Mouse (Mus musculus): ENCODE data around the gene Glb1l.

Glb1l gene

GRCm38 (mm10) chr1:75192452-75192851 lies 18.2 kb downstream of the Glb1l start:
- peak; percentile 19 to 36 for DNase-seq (ENCODE audit: low spot score in 2 of 2)

- DNase-seq (ENCODE audit: low spot score in 2 of 2), result peak; percentile 93 to 95
Measured at GRCm38 (mm10) chr1:75191622-75192402, 18.8 kb downstream of the Glb1l start, which contains the start of the genes Ankzf1 and Atg9a. TSS of gene Ankzf1 (plus strand) at chr1:75192151. TSS of gene Atg9a (minus strand) at chr1:75192196.

- no peak for DNase-seq (ENCODE audit: low spot score in 2 of 2)
Measured at GRCm38 (mm10) chr1:75191258-75191621, 19.4 kb downstream of the Glb1l start.

- no peak for DNase-seq (ENCODE audit: low spot score in 2 of 2)
Measured at GRCm38 (mm10) chr1:75190577-75190976, 20.0 kb downstream of the Glb1l start.

- no peak for DNase-seq (ENCODE audit: low spot score in 2 of 2)
Measured at GRCm38 (mm10) chr1:75187914-75188483, 22.6 kb downstream of the Glb1l start.

- no peak for DNase-seq (ENCODE audit: low spot score in 2 of 2)
Measured at GRCm38 (mm10) chr1:75187126-75187525, 23.5 kb downstream of the Glb1l start.

GRCm38 (mm10) chr1:75185495-75185894 lies 25.1 kb downstream of the Glb1l start:
- no peak for DNase-seq (ENCODE audit: low spot score in 2 of 2)

GRCm38 (mm10) chr1:75182160-75182559 lies 28.5 kb downstream of the Glb1l start:
- no peak for DNase-seq (ENCODE audit: low spot score in 2 of 2)

- no peak for DNase-seq (ENCODE audit: low spot score in 2 of 2)
Measured at GRCm38 (mm10) chr1:75181377-75181870, 29.2 kb downstream of the Glb1l start.

GRCm38 (mm10) chr1:75180741-75181140 lies 29.9 kb downstream of the Glb1l start:
- no peak for DNase-seq (ENCODE audit: low spot score in 2 of 2)

- peak; percentile 72 to 79 for DNase-seq (ENCODE audit: low spot score in 2 of 2)
Measured at GRCm38 (mm10) chr1:75180105-75180590, 30.5 kb downstream of the Glb1l start, which contains the start of gene Abcb6. TSS of gene Abcb6 (minus strand) at chr1:75180392.

GRCm38 (mm10) chr1:75179334-75180104 lies 31.1 kb downstream of the Glb1l start:
- peak; percentile 3 to 7 for DNase-seq (ENCODE audit: low spot score in 2 of 2)

GRCm38 (mm10) chr1:75168472-75169464 lies 41.8 kb downstream of the Glb1l start, which contains the start of gene Zfand2b:
TSS of gene Zfand2b (plus strand) at chr1:75168646.
- DNase-seq (ENCODE audit: low spot score in 2 of 2), result peak; percentile 97

GRCm38 (mm10) chr1:75168093-75168471 lies 42.5 kb downstream of the Glb1l start:
- DNase-seq (ENCODE audit: low spot score in 2 of 2), result no peak

- DNase-seq (ENCODE audit: low spot score in 2 of 2), result no peak
Measured at GRCm38 (mm10) chr1:75160256-75160617, 50.4 kb downstream of the Glb1l start.

- no peak for DNase-seq (ENCODE audit: low spot score in 2 of 2)
Measured at GRCm38 (mm10) chr1:75159540-75160255, 50.9 kb downstream of the Glb1l start.

- DNase-seq (ENCODE audit: low spot score in 2 of 2), result no peak
Measured at GRCm38 (mm10) chr1:75158990-75159389, 51.6 kb downstream of the Glb1l start.

GRCm38 (mm10) chr1:75155837-75156236 lies 54.8 kb downstream of the Glb1l start:
- no peak for DNase-seq (ENCODE audit: low spot score in 2 of 2)

GRCm38 (mm10) chr1:75148727-75149126 lies 61.9 kb downstream of the Glb1l start:
- DNase-seq (ENCODE audit: low spot score in 2 of 2), result no peak
